Mouse (Mus musculus) central nervous system, embryonic 18 days (tissue): Measurements from ENCODE around the gene BC051665. TPM values are rescaled to one million over a fixed set of nuclear protein-coding genes. Genes with fewer than 3 reads are reported as not detected.

Experiments
- polyA plus RNA-seq: library from polyadenylated mRNA; depleted of rRNA; stranded (reverse); fragments of >200 nt; gene quantifications from 2 replicates; pipeline ENCODE4 v1.2.3, GENCODE M21; 2012; rRNA removed

BC051665 gene
- not detected in 2 replicates for polyA plus RNA-seq

DNA sequence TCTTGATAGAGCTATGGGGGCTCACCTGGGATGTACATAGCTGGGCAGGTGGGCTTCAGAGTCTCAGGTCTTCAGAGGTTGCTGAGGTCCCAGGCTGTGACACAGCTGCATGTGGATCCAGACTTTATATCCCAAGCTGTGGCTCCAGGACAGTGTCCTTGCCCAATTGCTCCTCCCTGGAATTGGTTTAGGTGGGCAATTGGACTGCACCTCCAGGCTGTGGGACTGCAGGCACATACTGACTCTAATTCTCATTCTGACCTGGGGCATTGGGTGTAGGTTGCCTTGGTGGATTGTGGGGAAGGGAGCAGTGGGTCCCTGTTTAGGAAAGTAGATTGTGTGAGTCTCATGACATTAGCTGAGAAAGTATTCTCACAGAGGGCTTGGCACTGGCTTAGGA lies at the start of gene BC051665:
BC051665 (minus strand) TSS at position 101 of the 400 bp plus-strand sequence.

DNA sequence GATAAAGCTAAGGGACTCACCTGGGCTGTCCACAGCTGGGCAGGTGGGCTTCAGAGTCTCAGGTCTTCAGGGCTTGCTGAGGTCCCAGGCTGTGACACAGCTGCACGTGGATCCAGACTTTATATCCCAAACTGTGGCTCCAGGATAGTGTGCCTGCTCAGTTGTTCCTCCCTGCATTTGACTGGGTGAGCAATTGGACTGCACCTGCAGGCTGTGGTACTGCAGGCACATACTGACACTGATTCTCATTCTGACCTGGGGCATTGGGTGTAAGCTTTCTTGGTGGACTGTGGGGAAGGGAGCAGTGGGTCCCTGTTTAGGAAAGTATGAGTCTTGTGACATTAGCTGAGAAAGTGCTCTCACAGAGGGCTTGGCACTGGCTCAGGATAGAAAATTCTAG lies 16.6 kb upstream of the BC051665 start, which contains the start of gene Ctsll3:
Ctsll3 (minus strand) TSS at position 101 of the 400 bp plus-strand sequence.

Other genes starting within 250 kb of the BC051665 start
- gene Dapk1, start 184.4 kb downstream of the BC051665 start, polyA plus RNA-seq: 105 and 111 TPM in 2 replicates
- not detected in 2 replicates for gene Ctsll3, start 16.5 kb upstream of the BC051665 start, polyA plus RNA-seq
- gene 4930486L24Rik, start 78.1 kb upstream of the BC051665 start, polyA plus RNA-seq: 0.83 TPM in 1 of 2 replicates, not detected in the other
- gene Gm49392, start 110.5 kb upstream of the BC051665 start, polyA plus RNA-seq: 0.13 TPM in 1 of 2 replicates, not detected in the other
- 2.2 and 3.8 TPM in 2 replicates for gene Ctla2b, start 111.1 kb upstream of the BC051665 start, polyA plus RNA-seq
- not detected in 2 replicates for gene Tpbpb, start 118.5 kb upstream of the BC051665 start, polyA plus RNA-seq
- gene Gm49393, start 149.2 kb upstream of the BC051665 start, polyA plus RNA-seq: not detected in 2 replicates
- 3.4 and 8.8 TPM in 2 replicates for gene Gm49391, start 150.2 kb upstream of the BC051665 start, polyA plus RNA-seq
- 20.9 and 46.0 TPM in 2 replicates for gene Ctla2a, start 150.3 kb upstream of the BC051665 start, polyA plus RNA-seq
- gene Tpbpa, start 155.6 kb upstream of the BC051665 start, polyA plus RNA-seq: not detected in 2 replicates
- gene Ctsj, start 219.6 kb upstream of the BC051665 start, polyA plus RNA-seq: not detected in 2 replicates